In genomic region chr1:144033498-144033897, GRCm38 (mm10) we compare ENCODE assay signal across 21 mouse cellular contexts.
"Had no signal": no experiment of that assay in that cellular context is flagged by ENCODE, and none has a peak within 500 bp of the region (broad histone marks: within the 10 kb centered on the region; RNA-seq: fewer than 3 reads in every experiment).

No protein-coding gene starts in this region.

- H3K4me1 ChIP-seq: lung, embryonic 15.5 days; megakaryocyte, embryonic 14.5 days; midbrain, embryonic 13.5 days; midbrain, embryonic 15.5 days; neural tube, embryonic 13.5 days; neural tube, embryonic 15.5 days; stomach, embryonic 15.5 days had no signal

- H3K27ac ChIP-seq: lung, embryonic 15.5 days; macrophage; midbrain, embryonic 13.5 days; midbrain, embryonic 15.5 days; neural tube, embryonic 13.5 days; neural tube, embryonic 15.5 days; stomach, embryonic 15.5 days; stomach, postnatal 0 days had no signal

- H3K36me3 ChIP-seq: lung, embryonic 15.5 days; midbrain, embryonic 13.5 days; midbrain, embryonic 15.5 days; neural tube, embryonic 13.5 days; neural tube, embryonic 15.5 days; stomach, embryonic 15.5 days had no signal

- ATAC-seq: liver, postnatal 0 days; lung, postnatal 0 days; midbrain, embryonic 13.5 days; midbrain, embryonic 15.5 days had no signal

- DNase-seq: liver, postnatal 0 days; lung, adult 2 months; lung, postnatal 14 days; lung, postnatal 36 days; retina, postnatal 1 day; right cerebral cortex, adult 18-20 months; right cerebral cortex, postnatal 25 days; right cerebral cortex, postnatal 4 days; thymus, postnatal 14 days; thymus, postnatal 36 days had no signal

- H3K4me2 ChIP-seq: lung, embryonic 15.5 days; midbrain, embryonic 11.5 days; midbrain, embryonic 13.5 days; midbrain, embryonic 15.5 days; neural tube, embryonic 13.5 days; neural tube, embryonic 15.5 days; stomach, embryonic 15.5 days had no signal

- H3K27me3 ChIP-seq: lung, embryonic 15.5 days; megakaryocyte, embryonic 14.5 days; midbrain, embryonic 13.5 days; midbrain, embryonic 15.5 days; neural tube, embryonic 13.5 days; neural tube, embryonic 15.5 days; stomach, embryonic 15.5 days had no signal

- H3K9me3 ChIP-seq: lung, embryonic 15.5 days; megakaryocyte, embryonic 14.5 days; midbrain, embryonic 13.5 days; midbrain, embryonic 15.5 days; neural tube, embryonic 13.5 days; neural tube, embryonic 15.5 days; stomach, embryonic 15.5 days had no signal

- H3K9ac ChIP-seq: liver, postnatal 0 days; lung, embryonic 15.5 days; midbrain, embryonic 13.5 days; midbrain, embryonic 15.5 days; neural tube, embryonic 13.5 days; neural tube, embryonic 15.5 days; stomach, embryonic 15.5 days had no signal

- H3K4me3 ChIP-seq: lung, embryonic 15.5 days; megakaryocyte, embryonic 14.5 days; midbrain, embryonic 13.5 days; midbrain, embryonic 15.5 days; neural tube, embryonic 13.5 days; neural tube, embryonic 15.5 days; stomach, embryonic 15.5 days had no signal
